Mouse (Mus musculus): ENCODE results near the gene Vps8. TPM values are rescaled to one million over a fixed set of nuclear protein-coding genes. Genes with fewer than 3 reads are reported as not detected.

Vps8 gene
- total RNA-seq, 2 experiments from 2014 or later, result 52.3 to 58.0 TPM

- no peak for DNase-seq (ENCODE audit: low spot score in 2 of 2)
- intact Hi-C loops (cut with DNase I), result loop anchor here (10.0 kb wide), 1 partner anchor 565 kb away; no protein-coding TSS in a partner anchor
Observed at GRCm38 (mm10) chr16:21399942-21400341, 23.0 kb upstream of the Vps8 start.

- intact Hi-C loops (cut with DNase I), result no loop called here
Observed at GRCm38 (mm10) chr16:21402068-21402467, 20.9 kb upstream of the Vps8 start.

DNA sequence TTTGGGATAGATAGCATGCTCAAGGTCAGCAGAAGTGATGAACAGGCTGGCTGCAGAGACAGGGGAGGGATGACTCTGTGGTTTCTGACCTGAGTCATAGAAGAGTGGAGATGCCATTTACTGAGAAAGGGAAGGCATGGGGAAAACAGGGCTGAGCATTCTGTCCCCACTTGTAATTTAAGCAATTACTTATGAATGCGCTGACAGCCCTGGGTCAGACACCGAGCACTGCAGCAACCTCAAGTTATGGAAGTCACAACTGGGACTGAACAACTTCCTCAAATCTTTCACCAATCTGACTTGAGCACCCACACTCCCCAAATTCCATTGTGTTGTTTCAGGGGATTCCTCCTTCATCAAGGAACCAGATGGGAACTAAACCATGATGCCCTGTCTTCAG, 19.5 kb upstream of the Vps8 start:
- intact Hi-C loops (cut with DNase I), result no loop called here
- DNase-seq (ENCODE audit: low spot score in 2 of 2), result no peak

More at GRCm38 (mm10) chr16:21402068-21402467, 20.9 kb upstream of the Vps8 start:
- DNase-seq (ENCODE audit: low spot score in 2 of 2), result peak in 1 of 2 experiments; percentile 82

DNA sequence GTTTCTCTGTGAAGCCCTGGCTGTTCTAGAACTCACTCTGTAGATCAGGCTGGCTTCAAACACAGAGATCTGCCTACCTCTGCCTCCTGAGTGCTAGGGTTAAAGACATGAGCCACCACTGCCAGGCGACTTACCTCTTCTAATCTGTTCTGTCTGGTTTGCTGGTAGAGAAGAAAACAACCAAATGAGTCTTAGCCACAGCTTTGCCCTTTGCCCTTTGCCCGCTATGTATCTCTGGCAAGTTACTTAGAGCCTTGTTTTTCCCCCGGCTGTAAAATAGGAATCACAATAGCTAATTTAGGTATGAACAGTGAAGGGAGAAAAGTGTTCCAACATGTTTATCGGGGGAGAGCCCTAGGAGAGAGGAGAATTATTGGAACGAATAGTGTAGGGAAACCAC, 18.3 kb upstream of the Vps8 start:
- intact Hi-C loops (cut with DNase I), result no loop called here
- no peak for DNase-seq (ENCODE audit: low spot score in 2 of 2)

- DNase-seq (ENCODE audit: low spot score in 2 of 2), result no peak
- intact Hi-C loops (cut with DNase I), result no loop called here
Observed at GRCm38 (mm10) chr16:21405224-21405969, 17.5 kb upstream of the Vps8 start.

DNA sequence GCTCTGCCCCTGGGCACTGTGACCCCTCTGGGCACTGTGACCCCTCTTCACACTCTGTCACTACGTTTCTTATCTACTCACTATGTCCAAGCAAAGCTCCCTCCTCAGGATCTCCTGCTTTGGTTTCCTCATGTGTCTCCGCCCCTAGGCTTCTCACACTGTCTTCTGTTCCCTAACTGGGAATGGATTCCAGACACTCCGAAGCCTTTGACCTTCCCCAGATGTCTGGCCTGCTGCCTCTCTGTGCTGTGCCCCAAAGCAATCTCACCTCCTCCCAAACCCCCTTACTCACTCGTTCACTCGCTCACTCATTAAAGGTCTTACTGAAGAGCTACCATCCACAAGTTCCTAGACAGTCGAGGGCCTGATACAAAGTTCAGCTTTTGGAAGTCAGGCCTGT, 16.8 kb upstream of the Vps8 start:
- intact Hi-C loops (cut with DNase I), result no loop called here
- no peak for DNase-seq (ENCODE audit: low spot score in 2 of 2)

DNA sequence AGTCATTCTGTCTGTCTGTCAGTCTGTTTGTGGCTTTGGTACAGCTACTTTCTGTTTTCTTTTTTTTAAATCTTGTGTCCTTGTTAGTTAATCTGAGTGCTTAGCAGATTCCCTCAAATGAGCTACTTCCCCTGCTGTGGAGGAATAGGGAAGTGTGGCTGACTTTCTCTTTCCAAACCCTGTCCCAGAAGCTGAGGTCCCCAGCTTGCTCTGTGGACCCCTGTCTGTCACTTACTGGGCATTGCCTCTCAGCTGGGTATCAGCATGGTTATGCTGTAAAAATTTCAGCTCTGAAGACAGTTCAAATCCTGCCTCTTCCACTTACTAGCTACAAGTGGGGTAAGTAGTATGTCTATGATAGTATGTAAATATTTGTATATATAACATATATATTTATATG, 11.1 kb upstream of the Vps8 start:
- intact Hi-C loops (cut with DNase I), result loop anchor here (5.0 kb wide), 2 partner anchors 79 to 209 kb away; partner anchors contain the start of gene Ephb3
- DNase-seq (ENCODE audit: low spot score in 2 of 2), result no peak

DNA sequence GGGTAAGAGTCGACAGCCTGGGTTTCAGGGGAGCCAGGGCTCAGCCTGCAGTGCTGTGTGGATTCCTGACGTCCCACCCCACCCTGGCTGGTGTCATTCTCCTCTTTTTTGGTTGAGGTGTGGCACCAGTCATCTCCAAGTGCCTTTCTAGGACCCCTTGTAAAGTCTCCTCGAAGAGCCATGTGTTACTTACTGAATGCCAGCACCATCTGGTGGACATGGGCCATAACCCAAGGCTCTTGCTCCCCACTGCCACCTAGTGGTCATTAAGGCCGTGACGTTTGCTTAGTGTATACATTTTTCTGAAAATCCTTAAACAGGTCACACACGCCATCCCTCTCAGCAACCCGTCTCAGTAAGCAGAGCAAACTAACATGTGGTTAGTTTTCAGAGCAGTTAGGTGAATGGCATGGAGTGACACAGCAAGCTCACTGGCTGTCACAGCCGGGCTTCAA, 10.3 kb upstream of the Vps8 start:
- peak; percentile 73 to 84 for DNase-seq (ENCODE audit: low spot score in 2 of 2)
- intact Hi-C loops (cut with DNase I), result loop anchor here (5.0 kb wide), 2 partner anchors 80 to 210 kb away; partner anchors contain the start of gene Ephb3

DNA sequence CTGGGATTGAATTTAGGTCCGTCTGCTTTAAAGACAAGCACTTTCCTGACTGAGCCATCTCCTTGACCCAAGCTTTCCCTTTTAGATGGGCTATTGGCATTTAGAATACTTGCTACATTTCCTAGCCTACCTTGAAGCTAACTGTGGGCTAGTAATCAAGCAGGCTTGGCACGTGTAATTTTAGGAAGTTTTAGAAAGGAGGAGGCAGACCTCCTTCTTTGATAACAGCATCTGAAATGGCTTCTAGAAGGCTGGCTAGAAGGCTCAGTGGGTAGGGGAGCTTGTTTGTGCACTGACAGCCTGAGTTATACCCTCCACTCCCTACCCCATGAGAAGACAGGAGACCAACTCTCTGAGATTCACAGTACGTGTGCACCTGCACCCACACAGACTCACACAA, 9.1 kb upstream of the Vps8 start:
- intact Hi-C loops (cut with DNase I), result loop anchor here (5.0 kb wide), 2 partner anchors 82 to 212 kb away; partner anchors contain the start of gene Ephb3
- no peak for DNase-seq (ENCODE audit: low spot score in 2 of 2)

DNA sequence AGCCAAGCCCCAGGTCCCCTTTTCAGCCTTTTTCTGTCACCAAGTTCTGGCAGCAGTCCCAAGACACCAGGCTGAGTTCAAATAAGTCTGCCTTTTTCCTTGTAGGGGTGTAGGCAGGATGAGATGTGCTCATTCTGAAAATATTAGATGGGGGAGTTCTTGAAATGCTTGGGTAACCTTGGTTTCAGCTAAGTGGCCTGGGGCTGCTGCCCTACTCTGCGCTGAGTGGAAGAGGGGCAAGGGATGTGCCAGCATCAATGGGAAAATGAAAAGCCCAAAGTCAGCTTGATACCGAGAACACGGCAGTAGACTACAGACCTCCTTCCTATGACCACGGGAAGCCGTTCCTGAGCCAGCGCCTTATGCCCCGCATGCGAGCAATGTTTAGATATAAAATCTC, 7.8 kb upstream of the Vps8 start:
- intact Hi-C loops (cut with DNase I), result no loop called here

DNA sequence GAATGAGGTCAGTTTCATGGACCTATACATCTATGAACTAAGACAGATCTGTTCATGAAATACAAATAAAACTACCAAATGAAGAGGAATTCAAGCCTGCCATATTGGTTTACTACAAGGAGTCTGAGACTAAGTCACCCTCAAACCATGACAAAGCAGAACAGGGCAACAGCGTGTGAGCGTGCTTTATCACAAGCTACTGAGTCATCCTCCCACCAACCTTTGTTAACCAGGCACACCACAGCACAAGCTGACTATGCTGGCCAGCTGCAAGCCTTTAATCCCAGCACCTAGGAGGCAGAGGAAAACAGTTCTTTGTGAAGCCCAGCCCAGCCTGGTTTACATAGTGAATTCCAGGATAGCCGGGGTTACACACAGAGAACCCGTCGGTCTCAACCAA, 4.9 kb upstream of the Vps8 start:
- intact Hi-C loops (cut with DNase I), result no loop called here
- DNase-seq (ENCODE audit: low spot score in 2 of 2), result no peak

More for the DNA sequence above, 7.8 kb upstream of the Vps8 start:
- DNase-seq (ENCODE audit: low spot score in 2 of 2), result no peak

DNA sequence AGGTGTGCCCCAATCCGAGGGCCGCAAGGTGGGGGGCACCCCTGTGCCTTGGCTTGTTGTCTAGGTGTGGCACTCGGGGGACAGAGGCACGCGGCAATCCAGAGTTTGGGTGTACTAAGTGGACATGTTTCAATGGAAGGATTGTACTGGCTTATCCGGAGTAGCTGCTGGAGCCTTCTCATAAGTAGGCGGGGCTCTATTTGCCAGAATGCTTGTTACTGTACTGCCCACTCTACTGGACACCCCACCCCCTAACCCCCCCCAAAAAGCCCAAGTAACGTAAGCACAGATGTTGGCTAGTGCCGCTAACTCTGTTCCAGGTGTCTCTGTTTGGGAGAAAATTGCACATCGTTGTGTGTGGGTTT, 610 bp downstream of the Vps8 start:
- peak in 1 of 2 experiments; percentile 44 for DNase-seq (ENCODE audit: low spot score in 2 of 2)
- intact Hi-C loops (cut with DNase I), result no loop called here

- intact Hi-C loops (cut with DNase I), result no loop called here
- no peak for DNase-seq (ENCODE audit: low spot score in 2 of 2)
Observed at GRCm38 (mm10) chr16:21428131-21428530, 5.2 kb downstream of the Vps8 start.

DNA sequence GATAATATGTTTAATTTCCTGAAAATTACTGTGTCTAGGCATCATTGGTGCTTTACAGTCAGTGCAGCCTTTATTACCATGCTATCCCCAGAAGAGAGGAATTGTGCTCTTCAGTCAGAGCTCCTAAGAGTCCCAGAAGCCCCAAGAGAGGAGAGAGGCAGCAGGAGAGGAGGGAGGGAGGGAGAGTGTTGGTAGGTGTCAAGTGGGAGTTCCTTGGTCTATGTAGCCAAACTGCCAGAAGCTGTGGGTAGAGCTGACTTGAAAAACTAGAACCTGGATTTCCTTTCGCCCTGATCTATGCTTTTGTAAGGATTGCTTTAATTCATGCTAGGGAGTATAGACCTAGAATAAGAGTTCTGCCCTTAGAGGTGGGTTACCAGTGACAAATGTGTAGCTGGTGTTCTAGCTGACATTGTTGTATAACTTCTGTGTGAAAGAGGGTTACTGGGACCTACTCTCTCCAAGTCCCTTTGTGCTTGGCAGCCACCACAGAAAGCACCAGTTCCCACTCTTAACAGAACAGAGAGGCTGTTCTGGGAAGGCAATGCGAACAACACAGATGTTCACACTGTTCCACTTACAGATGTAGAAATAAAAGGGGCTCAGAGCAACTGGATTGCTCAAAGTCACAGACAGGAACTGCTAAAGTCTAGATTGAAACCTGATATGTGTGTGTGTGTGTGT, 7.6 kb downstream of the Vps8 start:
- DNase-seq (ENCODE audit: low spot score in 2 of 2), result peak in 1 of 2 experiments; percentile 80
- intact Hi-C loops (cut with DNase I), result loop anchor here (2.0 kb wide), 1 partner anchor 26 kb away; no protein-coding TSS in a partner anchor

- intact Hi-C loops (cut with DNase I), result loop anchor here (2.0 kb wide), 1 partner anchor 25 kb away; no protein-coding TSS in a partner anchor
- DNase-seq (ENCODE audit: low spot score in 2 of 2), result no peak
Observed at GRCm38 (mm10) chr16:21431614-21432013, 8.7 kb downstream of the Vps8 start.

DNA sequence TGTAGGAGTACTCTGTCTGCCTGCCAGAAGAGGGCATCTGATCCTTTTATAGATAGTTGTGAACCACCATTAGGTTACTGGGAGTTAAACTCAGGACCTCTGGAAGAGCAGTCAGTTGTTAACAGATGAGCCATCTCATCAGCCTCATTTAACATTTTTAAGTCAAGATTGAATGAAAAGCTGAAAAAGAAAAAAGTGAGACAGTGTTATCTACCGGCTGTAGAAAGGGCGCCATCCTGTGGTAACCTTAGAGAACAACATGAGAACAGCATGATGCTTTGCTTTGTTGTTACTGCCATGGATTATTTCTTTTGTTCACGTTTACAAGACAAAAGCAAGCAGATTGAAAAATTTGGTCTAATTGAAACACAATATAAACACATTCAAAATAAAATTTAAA, 10.6 kb downstream of the Vps8 start:
- DNase-seq (ENCODE audit: low spot score in 2 of 2), result no peak
- intact Hi-C loops (cut with DNase I), result no loop called here

GRCm38 (mm10) chr16:21441012-21441411, 18.1 kb downstream of the Vps8 start:
- intact Hi-C loops (cut with DNase I), result no loop called here
- no peak for DNase-seq (ENCODE audit: low spot score in 2 of 2)

DNA sequence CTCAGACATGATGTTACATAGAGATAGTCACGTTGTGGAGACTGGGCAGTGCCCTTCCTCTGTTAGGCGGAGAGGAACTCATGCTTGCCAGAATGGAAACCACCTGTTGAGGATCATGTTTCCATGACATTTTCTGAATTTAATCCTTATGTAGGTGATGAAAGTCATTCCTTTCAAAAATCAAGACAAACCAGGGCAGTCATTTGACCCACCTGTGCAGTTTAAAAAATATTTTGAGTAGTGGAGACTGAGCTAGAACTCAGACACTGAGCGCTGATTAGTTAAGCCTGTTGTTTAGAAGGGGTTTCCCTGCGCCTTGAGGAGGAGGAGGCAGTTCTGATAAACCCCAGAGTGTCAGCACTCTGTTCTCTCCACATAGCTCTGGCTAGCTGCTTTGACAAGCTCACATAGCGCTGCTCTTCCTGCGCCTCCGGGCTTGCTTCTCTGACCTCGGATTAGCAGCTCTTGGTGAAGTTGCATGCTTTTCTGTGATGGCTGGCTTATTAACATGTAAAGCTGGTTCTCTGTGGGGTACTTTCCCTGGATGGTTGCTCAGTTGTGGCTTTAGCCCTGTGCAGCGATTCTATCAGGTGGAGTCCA, 22.2 kb downstream of the Vps8 start:
- intact Hi-C loops (cut with DNase I), result no loop called here
- no peak for DNase-seq (ENCODE audit: low spot score in 2 of 2)

GRCm38 (mm10) chr16:21447447-21447846, 24.5 kb downstream of the Vps8 start:
- intact Hi-C loops (cut with DNase I), result no loop called here
- DNase-seq (ENCODE audit: low spot score in 2 of 2), result no peak

DNA sequence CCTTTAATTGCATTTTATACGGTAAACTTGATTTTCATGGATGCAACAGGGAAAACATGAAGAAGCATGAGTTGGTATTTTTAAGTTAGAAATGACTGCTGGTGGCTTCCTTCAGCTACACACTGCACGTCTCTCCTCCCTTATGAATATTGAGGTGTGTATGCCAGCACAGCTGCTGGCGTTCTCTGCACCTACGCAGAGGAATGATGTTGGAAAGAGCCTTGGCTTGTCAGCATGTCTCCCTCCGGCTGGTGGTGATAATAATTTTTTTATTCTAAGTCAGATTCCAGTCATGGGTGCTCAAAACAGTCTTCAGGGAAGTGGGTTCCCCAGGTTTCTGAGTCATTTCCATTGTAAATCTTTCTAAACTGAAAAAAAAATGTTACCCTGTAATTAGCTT, 25.5 kb downstream of the Vps8 start:
- intact Hi-C loops (cut with DNase I), result no loop called here
- peak in 1 of 2 experiments; percentile 58 for DNase-seq (ENCODE audit: low spot score in 2 of 2)
